Mouse (Mus musculus) testis, adult 2 months (tissue): ENCODE results near the gene Cd6.

ENCODE experiments used
- CTCF ChIP-seq: fragments of 200-500 bp; IDR thresholded peaks from 2 replicates; pipeline ENCODE4 v1.5.1; 2012; ENCODE audit warnings: low read depth, mild to moderate bottlenecking, inconsistent platforms, low read length, moderate library complexity; ENCODE audit not compliant: control insufficient read depth, insufficient read depth, insufficient replicate concordance
- POLR2A ChIP-seq: fragments of 200-500 bp; IDR thresholded peaks from 2 replicates; pipeline ENCODE4 v1.6.1; 2012; ENCODE audit warnings: low read depth, mild to moderate bottlenecking, inconsistent platforms, low read length, moderate library complexity; ENCODE audit not compliant: control insufficient read depth

- TF ChIP-seq CTCF (no peak), POLR2A (no peak)
These were observed 9.4 kb upstream of the Cd6 start, which contains the start of gene Slc15a3 for GRCm38 (mm10) chr19:10839010-10839892.
